Mouse (Mus musculus) CH12.LX (cell line): ENCODE data around the gene Mctp2. TPM values are rescaled to one million over a fixed set of nuclear protein-coding genes. Genes with fewer than 3 reads are reported as not detected.

ENCODE experiments used
- DNase-seq: peaks from one replicate; pipeline ENCODE4 v3.0.0-alpha.2; 2013; ENCODE audit errors: extremely low read depth
- H3K27ac ChIP-seq: 2 replicates; pipeline ENCODE4 v1.5.1; 2012; ENCODE audit warnings: low read depth, mild to moderate bottlenecking, control low read depth, moderate library complexity; ENCODE audit not compliant: insufficient read depth
- H3K27me3 ChIP-seq: replicated peaks from 2 replicates; pipeline ENCODE3; 2012; ENCODE audit warnings: inconsistent platforms
- H3K36me3 ChIP-seq, 2 experiments: replicated peaks in 1 of 2; 2 replicates each; pipeline versions ENCODE3 to v1.6.1; 2012; ENCODE audit warnings: inconsistent platforms in 1 of 2, low read length in 1 of 2, mild to moderate bottlenecking in 1 of 2, mixed read lengths in 1 of 2, moderate library complexity in 1 of 2; ENCODE audit not compliant: control insufficient read depth in 1 of 2, insufficient read depth in 1 of 2
- H3K4me1 ChIP-seq, 2 experiments: 2 replicates each; pipeline ENCODE4 v1.6.1; 2012; ENCODE audit warnings: inconsistent platforms in 1 of 2, moderate library complexity in 1 of 2; ENCODE audit not compliant: insufficient read depth in 2 of 2, control insufficient read depth in 1 of 2
- H3K4me2 ChIP-seq: 2 replicates; pipeline ENCODE4 v1.6.1; 2012; ENCODE audit warnings: low read depth, mild to moderate bottlenecking, control low read depth; ENCODE audit not compliant: poor library complexity, insufficient read depth, severe bottlenecking
- H3K4me3 ChIP-seq, 3 experiments: fragments of 150-350 bp in 1 of 3; sonication (generic) in 1 of 3; replicated peaks in 1 of 3; 2 replicates each; pipeline versions ENCODE3 to v1.5.1; 2011 to 2012; ENCODE audit warnings: low read depth in 2 of 3, low read length in 2 of 3, mild to moderate bottlenecking in 2 of 3, moderate library complexity in 2 of 3, control low read depth in 1 of 3, improper control_type of control experiment in 1 of 3, inconsistent platforms in 1 of 3, mixed read lengths in 1 of 3; ENCODE audit not compliant: poor library complexity in 1 of 3
- H3K79me2 ChIP-seq: replicated peaks from 2 replicates; pipeline ENCODE4 v1.6.1; 2012; ENCODE audit warnings: mild to moderate bottlenecking, moderate library complexity; ENCODE audit not compliant: control insufficient read depth, poor library complexity, insufficient read depth, severe bottlenecking; ENCODE audit errors: extremely low read depth
- H3K9ac ChIP-seq: 2 replicates; pipeline ENCODE4 v1.6.1; 2012; ENCODE audit warnings: low read depth, mild to moderate bottlenecking, control low read depth, moderate library complexity; ENCODE audit not compliant: insufficient read depth
- H3K9me3 ChIP-seq: replicated peaks from 2 replicates; pipeline ENCODE3; 2012; ENCODE audit warnings: low read length, inconsistent platforms, mixed read lengths
- BHLHE40 ChIP-seq: IDR thresholded peaks from 2 replicates; pipeline ENCODE4 v1.6.1; 2011; ENCODE audit warnings: mild to moderate bottlenecking, low read depth, low read length, improper control_type of control experiment
- CHD2 ChIP-seq: IDR thresholded peaks from 2 replicates; pipeline ENCODE4 v1.6.1; 2011; ENCODE audit warnings: low read length, improper control_type of control experiment
- GABPA ChIP-seq: IDR thresholded peaks from 2 replicates; pipeline ENCODE4 v1.6.1; 2012; ENCODE audit warnings: low read depth, low read length, improper control_type of control experiment, inconsistent platforms; ENCODE audit not compliant: insufficient replicate concordance
- HCFC1 ChIP-seq: IDR thresholded peaks from 2 replicates; pipeline ENCODE4 v1.6.1; 2012; ENCODE audit warnings: low read depth, mild to moderate bottlenecking, inconsistent platforms, low read length, improper control_type of control experiment
- IRF4 ChIP-seq: IDR thresholded peaks from 2 replicates; pipeline ENCODE4 v1.6.1; 2014; ENCODE audit warnings: low read depth, mild to moderate bottlenecking, inconsistent platforms, low read length, improper control_type of control experiment
- JUN ChIP-seq: IDR thresholded peaks from 2 replicates; pipeline ENCODE4 v1.6.1; 2011; ENCODE audit warnings: low read depth, mild to moderate bottlenecking, low read length, improper control_type of control experiment, moderate library complexity; ENCODE audit not compliant: insufficient read depth
- KAT2A ChIP-seq: IDR thresholded peaks from 2 replicates; pipeline ENCODE4 v1.6.1; 2012; ENCODE audit warnings: low read length, improper control_type of control experiment, inconsistent platforms; ENCODE audit not compliant: insufficient replicate concordance
- MAX ChIP-seq: IDR thresholded peaks from 2 replicates; pipeline ENCODE4 v1.6.1; 2011; ENCODE audit warnings: low read length, improper control_type of control experiment
- MAZ ChIP-seq: IDR thresholded peaks from 2 replicates; pipeline ENCODE4 v1.6.1; 2012; ENCODE audit warnings: low read depth, mild to moderate bottlenecking, inconsistent platforms, low read length, improper control_type of control experiment, moderate library complexity
- MXI1 ChIP-seq: IDR thresholded peaks from 2 replicates; pipeline ENCODE4 v1.6.1; 2011; ENCODE audit warnings: mild to moderate bottlenecking, low read depth, low read length, improper control_type of control experiment
- NELFE ChIP-seq: IDR thresholded peaks from 2 replicates; pipeline ENCODE4 v1.6.1; 2011; ENCODE audit warnings: low read depth, low read length, improper control_type of control experiment
- POLR2A ChIP-seq: IDR thresholded peaks from 2 replicates; pipeline ENCODE4 v1.6.1; 2011; ENCODE audit warnings: low read depth, mild to moderate bottlenecking, improper control_type of control experiment, low read length
- RCOR1 ChIP-seq: conservative IDR thresholded peaks from 2 replicates; pipeline ENCODE4 v1.6.1; 2012; ENCODE audit warnings: low read depth, mild to moderate bottlenecking, inconsistent platforms, low read length, improper control_type of control experiment
- TBP ChIP-seq: conservative IDR thresholded peaks from 2 replicates; pipeline ENCODE4 v1.6.1; 2011; ENCODE audit warnings: low read depth, low read length, improper control_type of control experiment
- UBTF ChIP-seq: IDR thresholded peaks from 2 replicates; pipeline ENCODE4 v1.6.1; 2012; ENCODE audit warnings: low read depth, mild to moderate bottlenecking, inconsistent platforms, low read length, improper control_type of control experiment, moderate library complexity
- USF2 ChIP-seq: conservative IDR thresholded peaks from 2 replicates; pipeline ENCODE4 v1.6.1; 2011; ENCODE audit warnings: low read depth, low read length, improper control_type of control experiment
- ZNF384 ChIP-seq: IDR thresholded peaks from 2 replicates; pipeline ENCODE4 v1.6.1; 2012; ENCODE audit warnings: low read depth, low read length, improper control_type of control experiment, inconsistent platforms
- dilution Hi-C: fragments of 300-500 bp; cut with MboI; formaldehyde crosslinking; loops from 2 replicates; pipeline ENCODE4 v1.14.3; 2020; ENCODE audit warnings: low sequenced_read_pairs; ENCODE audit not compliant: extremely low pct_unique_long_range_greater_than_20kb, extremely low pct_ligation_motif_present
- in situ Hi-C: fragments of 300-500 bp; cut with MboI; formaldehyde crosslinking; loops from 3 replicates; pipeline ENCODE4 v1.14.3; 2019; ENCODE audit warnings: low sequenced_read_pairs, low pct_ligation_motif_present, low pct_unique_long_range_greater_than_20kb, mixed read lengths
- polyA plus RNA-seq: library from polyadenylated mRNA; unstranded; fragments of >175 nt; gene quantifications from 2 replicates; pipeline ENCODE4 v1.2.1, GENCODE M21; 2012; ENCODE audit warnings: low read depth; ENCODE audit not compliant: insufficient read length
- total RNA-seq, 2 experiments: library from RNA; depleted of rRNA; stranded (reverse); fragments of 300-350 nt in 1 of 2; fragments of >200 nt in 1 of 2; gene quantifications; 2 replicates each; pipeline ENCODE4 v1.2.3; 2012 to 2014

Mctp2 gene
- total and polyA plus RNA-seq, 3 experiments, result 0.23 to 0.48 (median 0.38) TPM

DNA sequence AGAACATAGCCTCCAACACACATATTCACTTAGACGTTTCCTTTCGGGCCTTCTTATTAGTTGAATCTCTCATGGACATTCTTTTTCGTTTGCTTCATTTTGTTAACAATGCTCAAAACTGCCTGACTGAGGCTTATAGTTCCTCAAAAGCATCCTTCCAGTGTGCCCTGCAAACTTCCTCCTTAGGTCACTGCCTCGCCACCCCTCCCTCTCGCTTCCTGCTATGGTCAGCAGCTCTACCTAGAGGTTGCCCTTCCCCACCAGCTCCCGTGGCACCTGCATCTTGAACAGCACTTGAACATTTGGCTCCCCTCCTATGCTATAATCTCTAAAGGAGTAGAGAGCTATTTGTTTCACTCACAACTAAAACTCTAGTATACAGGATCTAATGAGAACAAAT lies 6.7 kb downstream of the Mctp2 start (continued):
- no peak for TF ChIP-seq BHLHE40

DNA sequence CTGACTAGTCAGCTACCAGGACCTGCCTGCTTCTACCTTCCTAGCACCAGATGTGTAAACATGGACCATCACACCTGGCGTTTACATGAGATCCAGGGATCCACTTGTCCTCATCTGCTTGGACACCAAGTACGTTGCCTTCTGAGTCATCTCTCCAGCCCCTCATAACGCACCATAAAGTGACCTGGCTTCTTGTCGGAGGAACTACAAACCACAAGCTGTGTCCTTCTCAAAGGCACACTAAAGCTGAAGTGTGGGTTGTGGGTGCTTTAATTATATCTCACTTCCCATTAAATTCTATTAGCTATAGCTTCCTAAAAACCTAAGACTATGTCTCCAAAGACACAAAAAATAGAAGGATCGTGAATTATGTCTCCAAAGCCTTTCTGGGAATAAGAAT lies 9.4 kb downstream of the Mctp2 start:
- no peak for TF ChIP-seq TBP
- in situ Hi-C loops, result no loop called here

DNA sequence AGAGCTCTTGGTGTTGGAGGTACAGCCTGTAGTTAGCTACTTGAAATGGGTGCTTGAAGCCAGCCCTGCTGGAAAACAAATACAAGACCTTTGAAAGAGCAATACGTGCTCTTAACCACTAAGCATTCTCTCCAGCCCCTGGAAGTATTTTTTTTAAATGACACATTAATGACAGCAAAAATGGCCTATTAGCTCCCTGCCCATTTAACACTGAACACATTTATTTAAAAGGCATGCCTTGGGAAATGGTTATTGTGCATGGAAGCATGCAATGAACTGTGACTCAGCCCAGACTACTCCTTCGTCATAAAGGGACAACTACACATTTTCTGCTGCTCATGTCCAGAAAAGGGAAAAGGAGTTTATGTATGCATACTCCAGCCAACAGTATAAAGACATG lies 10.2 kb downstream of the Mctp2 start:
- Histone ChIP-seq H3K27ac (no peak overlapping the region), H3K4me1 (peaks cover 0 to 12% of the 10 kb centered on the region in 2 experiments; a peak in 2 of 4 replicates), H3K36me3 (no peaks in the 10 kb centered on the region), H3K4me2 (no peak overlapping the region), H3K27me3 (no peaks in the 10 kb centered on the region), H3K9me3 (no peaks in the 10 kb centered on the region), H3K4me3 (no peak overlapping the region), H3K79me2 (no peaks in the 10 kb centered on the region), H3K9ac (no peak overlapping the region)
- no peak for DNase-seq
- dilution Hi-C loops (no loop called here), in situ Hi-C loops (no loop called here)
- TF ChIP-seq GABPA, result no peak
- TF ChIP-seq MAX, result no peak
- no peak for TF ChIP-seq MAZ
- no peak for TF ChIP-seq KAT2A
- no peak for TF ChIP-seq UBTF
- no peak for TF ChIP-seq POLR2A
- no peak for TF ChIP-seq JUN
- no peak for TF ChIP-seq USF2
- TF ChIP-seq BHLHE40, result no peak
- no peak for TF ChIP-seq ZNF384
- TF ChIP-seq NELFE, result no peak
- no peak for TF ChIP-seq RCOR1
- no peak for TF ChIP-seq MXI1
- TF ChIP-seq CHD2, result no peak
- no peak for TF ChIP-seq IRF4
- no peak for TF ChIP-seq HCFC1

More for the DNA sequence above, 9.4 kb downstream of the Mctp2 start:
- DNase-seq, result no peak
- Histone ChIP-seq H3K4me2 (no peak overlapping the region), H3K4me1 (peaks cover 0 to 12% of the 10 kb centered on the region in 2 experiments; a peak in 2 of 4 replicates), H3K27me3 (no peaks in the 10 kb centered on the region), H3K9ac (no peak overlapping the region), H3K9me3 (no peaks in the 10 kb centered on the region), H3K79me2 (no peaks in the 10 kb centered on the region), H3K4me3 (no peak overlapping the region), H3K36me3 (no peaks in the 10 kb centered on the region), H3K27ac (no peak overlapping the region)
- dilution Hi-C loops, result no loop called here
